Mouse (Mus musculus) liver, adult 2 months (tissue): Measurements from ENCODE around the gene Tsen34. TPM values are rescaled to one million over a fixed set of nuclear protein-coding genes. Genes with fewer than 3 reads are reported as not detected.

Experiments
- DNase-seq: peaks from one replicate; pipeline ENCODE4 v3.0.0-alpha.2; 2011; ENCODE audit warnings: low read depth, low spot score; ENCODE audit errors: extremely low read depth
- H3K27ac ChIP-seq: fragments of 200-500 bp; replicated peaks from 2 replicates; pipeline ENCODE4 v1.5.1; 2012; ENCODE audit warnings: low read depth, mild to moderate bottlenecking, control low read depth, inconsistent platforms, low read length; ENCODE audit not compliant: insufficient read depth
- H3K27me3 ChIP-seq: fragments of 200-500 bp; 2 replicates; pipeline ENCODE4 v1.6.1; 2012; ENCODE audit warnings: mild to moderate bottlenecking, moderate library complexity, low read length, inconsistent platforms; ENCODE audit not compliant: control insufficient read depth, insufficient read depth
- H3K36me3 ChIP-seq: fragments of 200-500 bp; 2 replicates; pipeline ENCODE4 v1.6.1; 2012; ENCODE audit warnings: low read length, inconsistent platforms; ENCODE audit not compliant: control insufficient read depth, insufficient read depth
- H3K4me1 ChIP-seq: fragments of 200-500 bp; 2 replicates; pipeline ENCODE4 v1.6.1; 2011; ENCODE audit warnings: low read length; ENCODE audit not compliant: control insufficient read depth, insufficient read depth
- H3K4me3 ChIP-seq: fragments of 200-500 bp; 2 replicates; pipeline ENCODE4 v1.5.1; 2011; ENCODE audit warnings: low read depth, mild to moderate bottlenecking, control low read depth, low read length, moderate library complexity; ENCODE audit not compliant: insufficient read depth
- H3K79me2 ChIP-seq: fragments of 200-500 bp; 2 replicates; pipeline ENCODE4 v1.6.1; 2012; ENCODE audit warnings: inconsistent platforms, mild to moderate bottlenecking, low read length, moderate library complexity; ENCODE audit not compliant: control insufficient read depth, insufficient read depth
- H3K9ac ChIP-seq: fragments of 200-500 bp; 2 replicates; pipeline ENCODE4 v1.6.1; 2012; ENCODE audit warnings: low read depth, mild to moderate bottlenecking, control low read depth, inconsistent platforms, low read length
- CTCF ChIP-seq: fragments of 200-500 bp; IDR thresholded peaks from 2 replicates; pipeline ENCODE4 v1.5.1; 2011; ENCODE audit warnings: low read depth, low read length, control low read depth
- POLR2A ChIP-seq: fragments of 200-500 bp; IDR thresholded peaks from 2 replicates; pipeline ENCODE4 v1.6.1; 2011; ENCODE audit warnings: low read length, control low read depth; ENCODE audit not compliant: insufficient read depth; ENCODE audit errors: extremely low read depth
- WGBS: fragments of 180-500 bp; shearing (Covaris S2); methylation state at CpG from one replicate; pipeline ENCODE4 v1.1.7; 2018; 5-methylcytosine and 5-hydroxymethylcytosine counted together
- polyA plus RNA-seq: library from polyadenylated mRNA; depleted of rRNA; stranded (reverse); fragments of >200 nt; gene quantifications from 2 replicates; pipeline ENCODE4 v1.2.3, GENCODE M21; 2012
- total RNA-seq: library from RNA; depleted of rRNA; stranded (reverse); fragments of >200 nt; gene quantifications from 2 replicates; pipeline ENCODE4 v1.2.3, GENCODE M21; 2014

Gene Tsen34
- total and polyA plus RNA-seq, 2 experiments = 33.7 to 53.6 TPM

DNA sequence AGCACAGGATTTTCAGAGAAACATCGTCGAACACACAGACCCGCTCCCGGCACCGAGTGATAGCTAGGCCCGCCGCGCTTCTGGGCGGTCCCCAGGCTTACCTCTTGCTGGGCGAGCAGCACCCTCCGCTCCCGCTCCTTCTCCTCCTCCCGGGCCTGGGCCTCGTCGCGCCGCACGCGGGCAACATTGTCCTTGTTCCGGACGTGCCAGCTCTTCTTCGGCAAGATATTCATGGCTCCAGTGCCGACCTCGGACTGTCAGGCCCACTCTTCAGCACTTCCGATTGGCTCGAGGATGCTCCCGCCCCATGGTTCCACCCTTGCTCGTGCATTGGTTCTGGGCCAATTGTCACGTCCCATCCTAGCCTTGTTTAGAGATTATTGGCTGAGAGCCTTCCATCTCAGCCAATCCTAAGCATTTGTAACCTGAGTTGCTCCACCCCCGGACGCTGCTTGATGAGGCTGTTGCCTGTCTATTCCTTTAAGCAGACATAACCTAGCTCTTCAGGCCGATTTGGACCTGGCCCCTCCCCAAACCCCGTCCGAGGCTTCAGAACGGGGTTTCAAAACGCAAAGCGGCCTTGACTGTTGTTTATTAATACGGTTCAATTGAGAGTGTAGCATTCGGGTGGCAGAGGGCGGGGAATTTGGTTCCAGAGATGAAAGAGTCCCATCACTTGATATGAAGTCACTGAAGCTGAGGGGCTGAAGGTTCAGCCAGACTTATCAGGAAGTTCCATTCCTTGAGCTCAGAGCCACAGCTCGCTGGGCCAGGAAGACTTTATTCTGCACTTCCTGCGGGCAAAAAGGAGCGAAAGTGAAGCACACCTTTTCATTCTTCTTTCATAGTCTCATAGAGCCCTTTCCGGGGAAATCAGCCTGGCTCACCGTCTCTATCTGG lies 27.2 kb upstream of the Tsen34 start, which contains the start of gene Leng1:
Gene Leng1 (minus strand): TSS at position 626 of the 900 bp plus-strand sequence.
- peaks cover 3% of the 10 kb centered on the region; the same call in 1 of the 2 replicates for H3K79me2 ChIP-seq
- H3K4me1 ChIP-seq = peaks cover 9% of the 10 kb centered on the region
- peak within 1 kb of the TSS; percentile 77 for H3K4me3 ChIP-seq
- peaks cover 22% of the 10 kb centered on the region for H3K36me3 ChIP-seq
- WGBS = 4% methylated on average over 45 of the region's 45 CpGs
- DNase-seq = peak; percentile 98
- H3K27me3 ChIP-seq = no peaks in the 10 kb centered on the region
- peak within 1 kb of the TSS; percentile 83 for H3K9ac ChIP-seq
- peak within 1 kb of the TSS; percentile 81 for H3K27ac ChIP-seq
- TF ChIP-seq POLR2A = peak; percentile 97
- TF ChIP-seq CTCF = no peak

DNA sequence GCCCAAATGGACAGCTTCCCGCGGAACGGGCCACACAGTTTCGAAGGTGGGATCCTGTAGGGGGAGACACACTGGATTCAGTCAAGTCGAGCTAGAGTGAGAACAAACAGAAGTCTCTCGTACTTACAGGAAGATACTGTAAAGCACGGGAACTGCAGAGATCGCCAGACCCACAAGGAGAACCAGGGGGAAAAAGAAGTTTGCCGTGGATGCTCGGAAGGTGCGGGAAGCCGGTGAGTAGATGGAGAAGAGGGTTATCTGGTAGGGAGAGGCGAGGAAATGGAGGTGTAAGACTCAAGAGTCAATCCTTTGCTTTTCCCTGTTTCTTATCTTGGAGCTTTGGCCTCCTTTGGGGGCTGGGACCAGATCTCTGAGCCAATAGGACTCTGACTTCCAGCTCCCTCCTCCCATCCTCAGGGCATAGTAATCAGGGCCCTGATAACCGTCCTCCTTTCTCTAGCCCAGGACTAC lies 25.7 kb upstream of the Tsen34 start:
- Histone ChIP-seq H3K36me3 (peaks cover 15% of the 10 kb centered on the region), H3K79me2 (peaks cover 3% of the 10 kb centered on the region; the same call in 1 of the 2 replicates), H3K4me1 (peaks cover 9% of the 10 kb centered on the region), H3K4me3 (no peak overlapping the region), H3K27ac (no peak overlapping the region), H3K9ac (no peak overlapping the region), H3K27me3 (no peaks in the 10 kb centered on the region)
- TF ChIP-seq CTCF = no peak
- DNase-seq = no peak
- WGBS = 70% methylated on average over 14 of the region's 14 CpGs

GRCm38 (mm10) chr7:3674507-3675227 lies 18.0 kb upstream of the Tsen34 start:
- Histone ChIP-seq H3K79me2 (no peaks in the 10 kb centered on the region), H3K36me3 (no peaks in the 10 kb centered on the region), H3K27ac (no peak overlapping the region), H3K27me3 (no peaks in the 10 kb centered on the region), H3K4me1 (no peaks in the 10 kb centered on the region), H3K9ac (no peak overlapping the region), H3K4me3 (no peak overlapping the region)
- 70% methylated on average over 10 of the region's 10 CpGs for WGBS
- no peak for TF ChIP-seq POLR2A
- TF ChIP-seq CTCF = peak; percentile 98
- DNase-seq = peak; percentile 42

GRCm38 (mm10) chr7:3675228-3675548 lies 17.5 kb upstream of the Tsen34 start:
- Histone ChIP-seq H3K36me3 (no peaks in the 10 kb centered on the region), H3K9ac (no peak overlapping the region), H3K79me2 (no peaks in the 10 kb centered on the region), H3K4me1 (no peaks in the 10 kb centered on the region), H3K27me3 (no peaks in the 10 kb centered on the region), H3K27ac (no peak overlapping the region), H3K4me3 (no peak overlapping the region)
- TF ChIP-seq CTCF (no peak), POLR2A (no peak)
- 97% methylated on average over 3 of the region's 3 CpGs for WGBS
- DNase-seq = no peak

DNA sequence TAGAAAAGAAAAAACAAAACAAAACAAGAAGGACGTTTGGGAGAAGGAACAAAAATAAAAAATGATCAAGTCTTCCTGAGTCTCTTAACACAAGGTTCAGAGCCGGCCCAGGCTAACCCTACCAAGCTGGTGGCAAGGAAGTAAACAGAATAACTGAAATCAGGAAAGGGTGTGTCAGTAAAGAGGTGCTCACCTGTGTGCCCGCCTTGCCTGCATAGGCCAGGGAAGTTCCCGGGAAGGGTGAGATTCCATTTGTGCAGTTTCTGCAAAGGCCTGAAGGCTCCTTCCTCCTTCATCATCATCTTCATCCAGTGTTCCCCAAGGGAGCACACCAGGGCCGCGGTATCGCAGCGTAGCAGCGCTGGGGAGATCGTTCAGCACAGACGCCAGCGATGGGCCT lies 16.3 kb upstream of the Tsen34 start:
- no peak overlapping the region for H3K27ac ChIP-seq
- no peaks in the 10 kb centered on the region for H3K4me1 ChIP-seq
- no peak overlapping the region for H3K4me3 ChIP-seq
- TF ChIP-seq CTCF = no peak
- TF ChIP-seq POLR2A = no peak
- no peak overlapping the region for H3K9ac ChIP-seq
- 91% methylated on average over 12 of the region's 12 CpGs for WGBS
- H3K27me3 ChIP-seq = no peaks in the 10 kb centered on the region
- DNase-seq = no peak
- no peaks in the 10 kb centered on the region for H3K79me2 ChIP-seq
- H3K36me3 ChIP-seq = no peaks in the 10 kb centered on the region
